Mouse (Mus musculus) liver, embryonic 14.5 days (tissue): ENCODE data around the gene Hormad2. TPM values are rescaled to one million over a fixed set of nuclear protein-coding genes. Genes with fewer than 3 reads are reported as not detected.

ENCODE experiments used
- ATAC-seq: fragments of 200-750 bp; cut with Nextera tagmentation; 2 replicates; pipeline ENCODE4 v1.8.0; 2017; ENCODE audit warnings: moderate number of reproducible peaks, mild to moderate bottlenecking, moderate library complexity; ENCODE audit not compliant: insufficient read depth
- DNase-seq, 3 experiments: peaks; one replicate each; pipeline ENCODE4 v3.0.0-alpha.2; 2012 to 2013; ENCODE audit warnings: low read depth in 3 of 3, low spot score in 3 of 3
- H3K27ac ChIP-seq: fragments of 300-500 bp; sonication (generic); 2 replicates; pipeline ENCODE4 v1.5.1; 2014; ENCODE audit warnings: moderate library complexity, mild to moderate bottlenecking, control low read depth, inconsistent platforms
- H3K27me3 ChIP-seq: fragments of 300-500 bp; sonication (generic); 2 replicates; pipeline ENCODE4 v1.6.1; 2014; ENCODE audit warnings: mild to moderate bottlenecking, low read length, moderate library complexity; ENCODE audit not compliant: control insufficient read depth, insufficient read depth
- H3K36me3 ChIP-seq: fragments of 300-500 bp; sonication (generic); replicated peaks from 2 replicates; pipeline ENCODE4 v1.6.1; 2014; ENCODE audit warnings: low read depth; ENCODE audit not compliant: control insufficient read depth, insufficient read depth
- H3K4me1 ChIP-seq, 2 experiments: fragments of 200-500 bp in 1 of 2; fragments of 300-500 bp in 1 of 2; sonication (generic) in 1 of 2; replicated peaks; 2 replicates each; pipeline ENCODE4 v1.6.1; 2012 to 2014; ENCODE audit warnings: antibody characterized with exemption in 1 of 2, inconsistent platforms in 1 of 2, low read length in 1 of 2; ENCODE audit not compliant: control insufficient read depth in 2 of 2, insufficient read depth in 2 of 2
- H3K4me2 ChIP-seq: fragments of 300-500 bp; sonication (generic); 2 replicates; pipeline ENCODE4 v1.6.1; 2014; ENCODE audit warnings: low read depth, mild to moderate bottlenecking, control low read depth, moderate library complexity
- H3K4me3 ChIP-seq, 2 experiments: fragments of 200-500 bp in 1 of 2; fragments of 300-500 bp in 1 of 2; sonication (generic) in 1 of 2; 2 replicates each; pipeline ENCODE4 v1.5.1; 2012 to 2014; ENCODE audit warnings: low read depth in 2 of 2, low read length in 2 of 2, mild to moderate bottlenecking in 2 of 2, control low read depth in 1 of 2, inconsistent platforms in 1 of 2, moderate library complexity in 1 of 2; ENCODE audit not compliant: insufficient read depth in 1 of 2
- H3K9ac ChIP-seq: fragments of 300-500 bp; sonication (generic); replicated peaks from 2 replicates; pipeline ENCODE4 v1.6.1; 2014; ENCODE audit warnings: mild to moderate bottlenecking, control low read depth, moderate library complexity
- H3K9me3 ChIP-seq: fragments of 300-500 bp; sonication (generic); 2 replicates; pipeline ENCODE4 v1.6.1; 2016; ENCODE audit warnings: low read length, mixed read lengths; ENCODE audit not compliant: control insufficient read depth
- CTCF ChIP-seq: IDR thresholded peaks from 2 replicates; pipeline ENCODE4 v1.5.1; 2016; ENCODE audit warnings: antibody characterized with exemption, low read depth, control low read depth
- EP300 ChIP-seq: IDR thresholded peaks from 2 replicates; pipeline ENCODE4 v1.6.1; 2016; ENCODE audit warnings: antibody characterized with exemption, low read depth
- WGBS: fragments of 180-500 bp; shearing (Covaris S2); extraction: QIAGEN DNeasy Blood & Tissue Kit; methylation state at CpG from one replicate; pipeline ENCODE4 v1.1.7; 2014; ENCODE audit not compliant: insufficient replicate concordance; 5-methylcytosine and 5-hydroxymethylcytosine counted together
- polyA plus RNA-seq, 2 experiments: library from polyadenylated mRNA; depleted of rRNA in 1 of 2; stranded (reverse) in 1 of 2; unstranded in 1 of 2; fragments of >200 nt; fragmentation: Nextera tagmentation in 1 of 2; extraction: Ambion mirVana in 1 of 2; gene quantifications; 2 replicates each; pipeline versions ENCODE4 v1.2.1 to v1.2.3; 2012 to 2014

Hormad2 gene
- polyA plus RNA-seq, 2 experiments: 0.32 to 0.33 TPM

GRCm38 (mm10) chr11:4323481-4323880 is 117.4 kb downstream of the Hormad2 start:
- H3K4me3 ChIP-seq: no peak overlapping the region
- TF ChIP-seq CTCF: no peak
- no peak for TF ChIP-seq EP300
- WGBS: 60% methylated on average over 11 of the region's 11 CpGs
- H3K4me1 ChIP-seq: no peaks in the 10 kb centered on the region
- H3K36me3 ChIP-seq: no peaks in the 10 kb centered on the region
- H3K9me3 ChIP-seq: no peaks in the 10 kb centered on the region
- H3K27me3 ChIP-seq: no peaks in the 10 kb centered on the region
- no peak overlapping the region for H3K4me2 ChIP-seq
- ATAC-seq (no peak), DNase-seq (no peak)
- H3K27ac ChIP-seq: no peak overlapping the region
- H3K9ac ChIP-seq: no peak overlapping the region

- H3K9ac ChIP-seq: no peak overlapping the region
- 73% methylated on average over 6 of the region's 6 CpGs for WGBS
- H3K27me3 ChIP-seq: no peaks in the 10 kb centered on the region
- no peaks in the 10 kb centered on the region for H3K4me1 ChIP-seq
- TF ChIP-seq CTCF (no peak), EP300 (no peak)
- no peaks in the 10 kb centered on the region for H3K36me3 ChIP-seq
- no peak overlapping the region for H3K4me3 ChIP-seq
- H3K4me2 ChIP-seq: no peak overlapping the region
- ATAC-seq (no peak), DNase-seq (no peak)
- H3K27ac ChIP-seq: no peak overlapping the region
- no peaks in the 10 kb centered on the region for H3K9me3 ChIP-seq
Measured at GRCm38 (mm10) chr11:4322943-4323342, 118.0 kb downstream of the Hormad2 start.

DNA sequence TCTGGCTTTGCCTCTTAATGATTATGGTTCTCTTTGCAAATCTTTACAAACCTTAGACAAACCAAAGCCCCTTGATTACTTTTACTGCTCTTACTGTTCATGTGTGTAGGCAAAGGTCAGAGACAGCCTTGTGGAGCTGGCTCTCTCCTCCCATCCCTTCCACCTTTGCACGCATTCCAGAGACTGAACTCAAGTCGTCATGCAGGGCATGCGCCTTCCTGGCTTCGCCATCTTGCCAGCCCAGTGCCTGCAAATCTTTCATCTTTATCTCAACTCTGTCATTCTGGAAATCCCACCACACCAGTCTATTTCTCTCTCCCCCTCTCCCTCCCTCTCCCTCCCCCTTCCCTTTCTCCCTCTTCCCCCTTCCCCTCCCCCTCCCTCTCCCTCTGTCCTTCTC is 120.0 kb downstream of the Hormad2 start:
- ATAC-seq (no peak), DNase-seq (no peak)
- Histone ChIP-seq H3K4me3 (no peak overlapping the region), H3K36me3 (no peaks in the 10 kb centered on the region), H3K27ac (no peak overlapping the region), H3K4me2 (no peak overlapping the region), H3K9me3 (no peaks in the 10 kb centered on the region), H3K27me3 (no peaks in the 10 kb centered on the region), H3K4me1 (0 out of 4 replicates have a peak, but pooled peaks cover 0 to under 1% of the 10 kb centered on the region in 2 experiments), H3K9ac (no peak overlapping the region)
- no peak for TF ChIP-seq EP300
- TF ChIP-seq CTCF: no peak
- WGBS: 74% methylated on average over 4 of the region's 4 CpGs

- ATAC-seq: no peak
- Histone ChIP-seq H3K4me1 (0 out of 4 replicates have a peak, but pooled peaks cover 0 to 1% of the 10 kb centered on the region in 2 experiments), H3K9ac (no peak overlapping the region), H3K27ac (no peak overlapping the region), H3K4me2 (no peak overlapping the region), H3K4me3 (no peak overlapping the region), H3K9me3 (no peaks in the 10 kb centered on the region), H3K27me3 (no peaks in the 10 kb centered on the region), H3K36me3 (no peaks in the 10 kb centered on the region)
- TF ChIP-seq EP300 (no peak), CTCF (no peak)
- DNase-seq: no peak
- 65% methylated on average over 14 of the region's 14 CpGs for WGBS
Measured at GRCm38 (mm10) chr11:4319212-4319955, 121.5 kb downstream of the Hormad2 start.

GRCm38 (mm10) chr11:4318011-4318410 is 122.9 kb downstream of the Hormad2 start:
- Histone ChIP-seq H3K27me3 (no peaks in the 10 kb centered on the region), H3K9me3 (no peaks in the 10 kb centered on the region), H3K9ac (no peak overlapping the region), H3K4me2 (no peak overlapping the region), H3K36me3 (no peaks in the 10 kb centered on the region), H3K4me3 (no peak overlapping the region), H3K4me1 (0 out of 4 replicates have a peak, but pooled peaks cover 0 to 1% of the 10 kb centered on the region in 2 experiments), H3K27ac (no peak overlapping the region)
- DNase-seq (no peak), ATAC-seq (no peak)
- 33% methylated on average over 3 of the region's 3 CpGs for WGBS
- TF ChIP-seq EP300: no peak
- TF ChIP-seq CTCF: no peak
